8 mouse cellular contexts compared by ENCODE assay signal in the genomic region with DNA sequence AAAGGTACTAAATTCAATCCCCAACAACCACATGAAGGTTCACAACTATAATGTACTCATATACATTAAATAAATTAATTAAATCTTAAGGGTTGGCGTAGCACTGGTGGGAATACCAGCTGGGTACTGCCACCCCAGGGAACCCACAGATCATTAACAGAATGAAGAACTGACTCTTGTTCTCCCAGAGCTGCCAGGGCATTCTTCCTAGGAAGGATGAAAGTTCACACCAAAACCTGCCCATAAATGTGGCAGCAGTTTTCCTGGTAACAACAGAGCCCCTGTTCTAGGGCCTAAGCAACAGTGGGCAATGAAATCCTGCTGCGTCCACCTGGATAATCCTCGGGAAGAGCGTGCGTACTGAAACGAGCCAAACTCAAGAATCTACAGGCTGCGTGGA. TPM values are rescaled to one million over a fixed set of nuclear protein-coding genes. Genes with fewer than 3 reads are reported as not detected.
DNase-seq lines count a peak whose midpoint lies in the region; ATAC-seq and TF ChIP-seq lines count a peak whose summit lies in the region.

No protein-coding gene starts in this region.

- 23% methylated on average over 7 of the region's 7 CpGs for WGBS in embryonic facial prominence, embryonic 15.5 days
- 17% methylated on average over 7 of the region's 7 CpGs for WGBS in kidney, postnatal 0 days
- WGBS in neural tube, embryonic 14.5 days = 7% methylated on average over 7 of the region's 7 CpGs

- H3K9me3 ChIP-seq in embryonic facial prominence, embryonic 15.5 days (replicated peaks) = no peaks in the 10 kb centered on the region
- H3K9me3 ChIP-seq in kidney, postnatal 0 days (replicated peaks; ENCODE audit: low read length) = no peaks in the 10 kb centered on the region
- no peaks in the 10 kb centered on the region for H3K9me3 ChIP-seq in neural tube, embryonic 14.5 days (ENCODE audit: control insufficient read depth, low read length)

- no peak for DNase-seq in left cerebral cortex, adult 2 months (ENCODE audit: extremely low spot score in 1 of 2, low spot score in 2 of 2)
- DNase-seq in left cerebral cortex, adult 18-20 months (ENCODE audit: low spot score in 2 of 2) = no peak
- no peak for DNase-seq in kidney, postnatal 0 days (ENCODE audit: low spot score)
- no peak for DNase-seq in thymus, postnatal 14 days
- no peak for DNase-seq in right cerebral cortex, adult 2 months (ENCODE audit: low spot score in 2 of 2)
- no peak for DNase-seq in right cerebral cortex, postnatal 4 days

- peaks cover 33% of the 10 kb centered on the region for H3K4me1 ChIP-seq in embryonic facial prominence, embryonic 15.5 days
- 0 out of 2 replicates have a peak, but pooled peaks cover 11% of the 10 kb centered on the region for H3K4me1 ChIP-seq in kidney, postnatal 0 days (replicated peaks; ENCODE audit: insufficient read depth, low read length)
- peaks cover 22% of the 10 kb centered on the region for H3K4me1 ChIP-seq in neural tube, embryonic 14.5 days (ENCODE audit: control insufficient read depth, insufficient read depth, low read length)

- peak overlapping the region; percentile 97 for H3K4me2 ChIP-seq in embryonic facial prominence, embryonic 15.5 days (replicated peaks)
- peak overlapping the region; percentile 96 for H3K4me2 ChIP-seq in kidney, postnatal 0 days (ENCODE audit: low read length)
- peak overlapping the region; percentile 87 for H3K4me2 ChIP-seq in neural tube, embryonic 14.5 days (ENCODE audit: low read depth, low read length)

- intact Hi-C loops in left cerebral cortex, adult 2 months (cut with DNase I) = loop anchor here (5.0 kb wide), 2 partner anchors 65 to 160 kb away; a partner anchor contains a TSS

- no peak for TF ChIP-seq CTCF in left cerebral cortex, adult 2 months (IDR thresholded peaks at IDR 0.05)
- TF ChIP-seq CTCF in kidney, postnatal 0 days (IDR thresholded peaks at IDR 0.05; ENCODE audit: low read depth) = no peak

- H3K36me3 ChIP-seq in embryonic facial prominence, embryonic 15.5 days = peaks cover 20% of the 10 kb centered on the region
- no peaks in the 10 kb centered on the region for H3K36me3 ChIP-seq in kidney, postnatal 0 days (ENCODE audit: insufficient read depth, low read length)
- H3K36me3 ChIP-seq in neural tube, embryonic 14.5 days (ENCODE audit: control insufficient read depth, insufficient read depth, low read length) = peaks cover 4% of the 10 kb centered on the region; the same call in 1 of the 2 replicates

- H3K27ac ChIP-seq in left cerebral cortex, adult 2 months = no peak overlapping the region
- no peak overlapping the region for H3K27ac ChIP-seq in embryonic facial prominence, embryonic 15.5 days (replicated peaks)
- peak overlapping the region; percentile 78 for H3K27ac ChIP-seq in kidney, postnatal 0 days
- H3K27ac ChIP-seq in neural tube, embryonic 14.5 days (ENCODE audit: low read depth, low read length) = peak overlapping the region; percentile 85; the same call in 1 of the 2 replicates

- no peaks in the 10 kb centered on the region for H3K27me3 ChIP-seq in embryonic facial prominence, embryonic 15.5 days
- no peaks in the 10 kb centered on the region for H3K27me3 ChIP-seq in kidney, postnatal 0 days (ENCODE audit: insufficient read depth, low read length)
- no peaks in the 10 kb centered on the region for H3K27me3 ChIP-seq in neural tube, embryonic 14.5 days (ENCODE audit: control insufficient read depth, insufficient read depth, low read length)

- H3K4me3 ChIP-seq in left cerebral cortex, adult 2 months = peak overlapping the region; percentile 69
- H3K4me3 ChIP-seq in embryonic facial prominence, embryonic 15.5 days (replicated peaks) = peak overlapping the region; percentile 81
- H3K4me3 ChIP-seq in kidney, postnatal 0 days (replicated peaks; ENCODE audit: low read depth, low read length) = peak overlapping the region; percentile 63
- H3K4me3 ChIP-seq in neural tube, embryonic 14.5 days (ENCODE audit: low read depth, low read length) = peak overlapping the region; percentile 68

- H3K9ac ChIP-seq in embryonic facial prominence, embryonic 15.5 days = peak overlapping the region; percentile 69
- H3K9ac ChIP-seq in kidney, postnatal 0 days (ENCODE audit: low read depth, low read length) = peak overlapping the region; percentile 73
- peak overlapping the region; percentile 86 for H3K9ac ChIP-seq in neural tube, embryonic 14.5 days (replicated peaks; ENCODE audit: low read depth, low read length)

- ATAC-seq in embryonic facial prominence, embryonic 15.5 days (ENCODE audit: insufficient number of reproducible peaks, low FRiP score, low TSS enrichment, low read depth) = no peak
- no peak for ATAC-seq in kidney, postnatal 0 days (replicated peaks; ENCODE audit: low FRiP score, low read depth)
- no peak for ATAC-seq in neural tube, embryonic 14.5 days (ENCODE audit: low read depth)

RNA-seq across cellular contexts. Expression of a gene that starts 0.9 kb away (rescaled TPM):
- total RNA-seq in left cerebral cortex, adult 2 months (2021) = 10 to 100 TPM; 20.8 to 25.3 TPM
- 10 to 100 TPM; 25.3 to 27.4 TPM for total RNA-seq in left cerebral cortex, adult 18-20 months (2021)
- polyA plus RNA-seq in embryonic facial prominence, embryonic 15.5 days (2015; fragmentation: Nextera tagmentation; extraction: Ambion mirVana) = 31.9 and 33.8 TPM in 2 replicates
- polyA plus RNA-seq in kidney, postnatal 0 days (2015; fragmentation: Nextera tagmentation; extraction: Ambion mirVana) = 31.2 and 36.3 TPM in 2 replicates
- polyA plus RNA-seq in neural tube, embryonic 14.5 days (2014; fragmentation: Nextera tagmentation; extraction: Ambion mirVana) = 61.0 and 61.7 TPM in 2 replicates

RNA-seq across cellular contexts. Expression of a gene that starts 9.6 kb away (rescaled TPM):
- 1 to 10 TPM; 6.6 to 7.1 TPM for total RNA-seq in left cerebral cortex, adult 2 months (2021)
- total RNA-seq in left cerebral cortex, adult 18-20 months (2021) = 1 to 10 TPM; 7.9 to 8.7 TPM
- polyA plus RNA-seq in embryonic facial prominence, embryonic 15.5 days (2015; fragmentation: Nextera tagmentation; extraction: Ambion mirVana) = 173 and 186 TPM in 2 replicates
- polyA plus RNA-seq in kidney, postnatal 0 days (2015; fragmentation: Nextera tagmentation; extraction: Ambion mirVana) = 647 and 704 TPM in 2 replicates
- 23.9 and 38.9 TPM in 2 replicates for polyA plus RNA-seq in neural tube, embryonic 14.5 days (2014; fragmentation: Nextera tagmentation; extraction: Ambion mirVana)

RNA-seq across cellular contexts. Expression of a gene that starts 18.2 kb away (rescaled TPM):
- 1 to 10 TPM; 1.0 to 1.6 TPM for total RNA-seq in left cerebral cortex, adult 2 months (2021)
- under 1 TPM; 0.51 to 0.61 TPM for total RNA-seq in left cerebral cortex, adult 18-20 months (2021)
- 1.3 and 1.4 TPM in 2 replicates for polyA plus RNA-seq in embryonic facial prominence, embryonic 15.5 days (2015; fragmentation: Nextera tagmentation; extraction: Ambion mirVana)
- 0.67 and 1.0 TPM in 2 replicates for polyA plus RNA-seq in kidney, postnatal 0 days (2015; fragmentation: Nextera tagmentation; extraction: Ambion mirVana)
- polyA plus RNA-seq in neural tube, embryonic 14.5 days (2014; fragmentation: Nextera tagmentation; extraction: Ambion mirVana) = not detected in 2 replicates

RNA-seq across cellular contexts. Expression of a gene that starts 20.5 kb away (rescaled TPM):
- not detected for total RNA-seq in left cerebral cortex, adult 2 months (2021)
- not detected for total RNA-seq in left cerebral cortex, adult 18-20 months (2021)
- 0.41 TPM in 1 of 2 replicates, not detected in the other for polyA plus RNA-seq in embryonic facial prominence, embryonic 15.5 days (2015; fragmentation: Nextera tagmentation; extraction: Ambion mirVana)
- not detected in 2 replicates for polyA plus RNA-seq in kidney, postnatal 0 days (2015; fragmentation: Nextera tagmentation; extraction: Ambion mirVana)
- not detected in 2 replicates for polyA plus RNA-seq in neural tube, embryonic 14.5 days (2014; fragmentation: Nextera tagmentation; extraction: Ambion mirVana)

RNA-seq across cellular contexts. Expression of a gene that starts 33.5 kb away (rescaled TPM):
- 10 to 100 TPM; 37.6 to 37.9 TPM for total RNA-seq in left cerebral cortex, adult 2 months (2021)
- 10 to 100 TPM; 37.7 to 50.0 TPM for total RNA-seq in left cerebral cortex, adult 18-20 months (2021)
- polyA plus RNA-seq in embryonic facial prominence, embryonic 15.5 days (2015; fragmentation: Nextera tagmentation; extraction: Ambion mirVana) = 53.2 and 54.6 TPM in 2 replicates
- polyA plus RNA-seq in kidney, postnatal 0 days (2015; fragmentation: Nextera tagmentation; extraction: Ambion mirVana) = 44.0 and 44.5 TPM in 2 replicates
- polyA plus RNA-seq in neural tube, embryonic 14.5 days (2014; fragmentation: Nextera tagmentation; extraction: Ambion mirVana) = 28.5 and 31.0 TPM in 2 replicates

Comparison
In these comparisons a context has a peak if more than half of its experiments do, and no peak if none do; other contexts are left out.
1. H3K27ac ChIP-seq: peak in kidney, postnatal 0 days (single experiment) and neural tube, embryonic 14.5 days (single experiment); none in left cerebral cortex, adult 2 months (single experiment) and embryonic facial prominence, embryonic 15.5 days (single experiment).
2. Peak in every context shown above with its lines, with median percentiles within 50 percentile points of each other: H3K4me3 ChIP-seq, H3K4me2 ChIP-seq and H3K9ac ChIP-seq.